Mouse (Mus musculus) left cerebral cortex, adult 2 months (tissue): ENCODE results near the gene Wdfy4. TPM values are rescaled to one million over a fixed set of nuclear protein-coding genes. Genes with fewer than 3 reads are reported as not detected.

Experiments used
- DNase-seq, 2 experiments: peaks; one replicate each; pipeline ENCODE4 v3.0.0; 2021 to 2022; ENCODE audit warnings: low spot score in 2 of 2, mixed read lengths in 1 of 2; ENCODE audit errors: extremely low spot score in 1 of 2
- H3K27ac ChIP-seq: fragments of 200-600 bp; 2 replicates; pipeline ENCODE4 v1.8.1; 2022
- H3K4me3 ChIP-seq: fragments of 200-600 bp; 2 replicates; pipeline ENCODE4 v1.8.1; 2022
- CTCF ChIP-seq: fragments of 200-600 bp; IDR thresholded peaks from 2 replicates; pipeline ENCODE4 v1.8.1; 2022; ENCODE audit warnings: antibody characterized with exemption, mild to moderate bottlenecking, moderate library complexity
- intact Hi-C: fragments of 180-260 bp; cut with DNase I; formaldehyde crosslinking; loops from one replicate; pipeline ENCODE4 v1.15.1; 2025
- total RNA-seq, 2 experiments: library from RNA; stranded (reverse); gene quantifications; 2 replicates each; pipeline ENCODE4 v1.2.3; 2021

Wdfy4 gene
- total RNA-seq, 2 experiments from 2014 or later, result 2.8 to 3.2 TPM

DNA sequence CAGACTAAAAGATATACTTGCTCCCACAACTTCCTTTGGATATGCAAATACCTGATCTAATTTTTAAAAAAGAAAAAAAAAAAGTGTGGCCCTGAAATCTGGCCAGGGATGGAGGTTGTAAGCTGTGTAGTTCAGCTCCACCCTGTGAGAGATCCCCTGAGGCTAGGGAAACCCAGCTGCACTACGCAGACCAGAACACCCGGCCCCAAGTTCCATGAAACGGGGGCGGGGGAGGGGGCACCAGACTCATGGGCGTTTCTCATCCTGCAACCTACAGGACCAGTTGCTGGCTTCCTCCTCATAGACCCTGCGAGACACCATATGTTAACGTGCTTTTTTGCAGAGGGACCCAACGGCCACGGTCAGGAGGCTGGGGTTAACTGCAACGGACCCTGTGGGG, 3.9 kb upstream of the Wdfy4 start:
- no peak for TF ChIP-seq CTCF
- no peak for DNase-seq
- intact Hi-C loops, result no loop called here

DNA sequence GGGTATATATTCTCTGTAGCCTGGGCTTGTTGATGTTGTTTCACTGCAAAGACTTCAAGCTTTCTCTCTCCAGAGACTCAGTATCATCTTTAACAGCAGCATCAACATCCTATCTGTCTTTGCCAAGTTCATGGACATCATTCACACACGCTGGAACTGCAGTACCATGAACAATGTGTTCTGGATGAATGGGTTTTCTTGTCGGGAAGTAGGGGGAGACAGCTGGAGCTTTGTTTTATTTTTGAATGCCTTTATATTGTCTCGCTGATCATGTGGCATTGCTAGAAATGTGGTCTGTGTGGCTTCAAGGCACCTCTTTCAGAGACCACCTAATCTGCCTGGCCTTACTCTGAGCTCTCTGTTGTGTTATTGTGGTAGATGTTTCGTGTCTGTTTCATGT, 1.9 kb upstream of the Wdfy4 start:
- H3K27ac ChIP-seq, result no peak overlapping the region
- DNase-seq, result no peak
- intact Hi-C loops, result no loop called here
- no peak for TF ChIP-seq CTCF
- H3K4me3 ChIP-seq, result no peak overlapping the region

More for the DNA sequence above, 3.9 kb upstream of the Wdfy4 start:
- Histone ChIP-seq H3K27ac (no peak overlapping the region), H3K4me3 (no peak overlapping the region)

DNA sequence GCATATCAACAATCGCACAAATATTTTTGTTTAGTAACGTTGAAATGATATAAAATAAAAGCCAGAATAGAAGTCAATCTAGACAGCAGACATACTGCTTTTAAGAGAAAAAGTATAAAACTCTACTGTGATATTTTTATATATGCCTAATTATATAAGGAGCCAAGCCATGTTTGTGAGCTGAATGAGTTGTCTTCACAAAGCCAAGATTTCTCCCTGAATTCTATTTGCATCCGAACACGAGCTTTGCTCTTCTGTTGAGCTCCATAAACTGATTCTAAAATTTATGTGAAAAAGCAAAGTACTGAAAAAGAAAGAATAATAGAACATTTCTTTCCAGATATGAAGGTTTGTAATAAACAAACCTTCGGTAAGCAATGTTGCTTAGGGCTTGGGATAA, 5.2 kb downstream of the Wdfy4 start:
- no peak overlapping the region for H3K4me3 ChIP-seq
- intact Hi-C loops, result no loop called here
- DNase-seq, result no peak

DNA sequence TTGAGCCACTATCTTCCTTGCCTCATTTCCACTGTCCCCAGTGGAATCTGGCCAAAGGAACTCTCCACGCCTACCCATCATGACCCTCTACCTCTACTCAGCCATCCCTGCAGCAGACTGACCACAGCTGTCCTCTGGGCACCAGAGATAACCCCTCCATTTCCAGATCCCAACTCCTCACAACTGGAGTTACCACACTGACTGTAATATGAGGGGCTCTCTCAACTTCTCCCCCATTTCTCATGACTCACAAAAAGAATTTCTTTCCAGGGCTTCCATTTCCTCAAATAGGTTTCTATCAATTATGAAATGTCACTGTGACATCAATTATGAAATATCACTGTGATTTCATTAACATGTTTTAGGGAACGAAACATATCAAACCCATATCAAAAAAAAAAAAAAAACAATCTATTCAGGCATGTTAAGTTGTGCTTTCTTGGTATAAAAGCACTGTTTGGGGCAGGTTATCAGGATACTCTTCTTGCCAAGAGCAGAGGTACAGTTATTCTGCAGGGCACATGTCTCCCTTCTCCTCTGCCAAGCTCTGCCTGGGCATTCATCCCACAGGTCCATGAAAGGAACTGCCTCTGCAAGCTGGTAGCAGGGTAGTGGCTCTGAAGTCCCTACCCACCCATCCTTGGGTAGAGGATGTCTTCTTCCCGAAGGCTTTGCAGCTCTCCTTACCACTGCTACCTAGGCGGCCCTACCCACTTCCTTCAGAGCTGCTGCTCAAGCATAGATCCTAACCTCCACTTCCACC, 10.1 kb downstream of the Wdfy4 start:
- Histone ChIP-seq H3K4me3 (no peak overlapping the region), H3K27ac (no peak overlapping the region)
- intact Hi-C loops, result no loop called here
- TF ChIP-seq CTCF, result no peak
- no peak for DNase-seq

More for the DNA sequence above, 5.2 kb downstream of the Wdfy4 start:
- TF ChIP-seq CTCF, result no peak
- peak overlapping the region; percentile 75 for H3K27ac ChIP-seq

DNA sequence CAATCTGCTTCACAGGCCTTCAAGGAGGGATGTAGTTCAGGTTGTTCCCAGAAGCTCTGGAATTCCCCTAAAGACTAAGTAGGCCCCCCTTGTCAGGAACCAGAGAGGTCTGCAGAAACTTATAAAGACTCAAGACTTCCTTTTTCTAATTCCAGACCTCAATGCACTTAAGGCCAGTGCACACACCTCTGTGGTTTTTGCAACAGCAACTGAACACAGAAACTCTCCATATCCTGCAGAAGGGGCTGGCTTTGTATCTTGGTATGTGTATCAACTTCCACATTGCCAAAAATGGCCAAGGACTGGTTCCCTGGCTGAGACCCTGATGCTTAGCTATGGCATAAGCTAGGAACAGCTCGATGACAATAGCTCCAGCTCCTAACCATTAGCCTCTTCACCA, 13.4 kb downstream of the Wdfy4 start:
- TF ChIP-seq CTCF, result no peak
- intact Hi-C loops, result no loop called here
- Histone ChIP-seq H3K27ac (no peak overlapping the region), H3K4me3 (no peak overlapping the region)
- DNase-seq, result no peak

DNA sequence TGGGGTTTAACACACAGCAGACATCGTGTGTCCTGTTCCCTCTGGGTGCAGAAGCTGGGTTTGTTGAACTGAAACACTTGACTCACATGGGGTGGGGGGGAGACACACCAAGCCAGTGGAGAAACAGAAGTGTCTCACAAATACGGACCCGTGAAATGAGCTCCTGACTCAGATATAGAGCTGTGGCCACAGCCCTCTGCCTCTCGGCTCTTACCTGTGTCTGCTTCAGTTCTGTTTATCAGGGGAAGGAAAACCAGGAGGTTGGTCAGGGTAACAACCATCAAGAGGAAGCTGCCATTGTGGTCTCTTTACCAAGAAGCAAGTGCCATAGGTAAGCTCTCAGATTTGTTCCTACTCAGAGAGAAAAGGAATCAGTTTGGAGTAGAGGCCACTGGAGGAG, 16.6 kb downstream of the Wdfy4 start:
- H3K4me3 ChIP-seq, result no peak overlapping the region
- intact Hi-C loops, result no loop called here
- H3K27ac ChIP-seq, result no peak overlapping the region
- no peak for DNase-seq
- TF ChIP-seq CTCF, result no peak

DNA sequence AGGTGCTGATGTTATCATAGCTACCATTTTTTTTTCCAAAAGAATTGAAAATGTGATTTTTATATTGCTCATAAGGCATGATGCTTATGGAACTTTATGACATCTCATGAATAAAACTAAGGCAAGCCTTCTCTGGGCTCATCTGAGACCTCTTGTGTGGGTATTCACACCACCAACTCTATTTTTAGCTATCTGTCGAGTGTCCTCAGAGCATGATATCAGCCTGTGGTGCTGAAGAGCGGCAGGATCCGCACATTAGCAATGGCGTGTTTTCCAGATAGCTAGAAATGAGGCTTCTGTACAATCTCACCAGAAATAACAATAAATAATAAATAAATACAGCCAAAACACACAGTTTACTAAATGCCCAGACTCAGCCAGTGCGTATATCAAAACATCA, 23.1 kb downstream of the Wdfy4 start:
- intact Hi-C loops, result no loop called here
- Histone ChIP-seq H3K27ac (no peak overlapping the region), H3K4me3 (no peak overlapping the region)
- no peak for TF ChIP-seq CTCF
- DNase-seq, result no peak

DNA sequence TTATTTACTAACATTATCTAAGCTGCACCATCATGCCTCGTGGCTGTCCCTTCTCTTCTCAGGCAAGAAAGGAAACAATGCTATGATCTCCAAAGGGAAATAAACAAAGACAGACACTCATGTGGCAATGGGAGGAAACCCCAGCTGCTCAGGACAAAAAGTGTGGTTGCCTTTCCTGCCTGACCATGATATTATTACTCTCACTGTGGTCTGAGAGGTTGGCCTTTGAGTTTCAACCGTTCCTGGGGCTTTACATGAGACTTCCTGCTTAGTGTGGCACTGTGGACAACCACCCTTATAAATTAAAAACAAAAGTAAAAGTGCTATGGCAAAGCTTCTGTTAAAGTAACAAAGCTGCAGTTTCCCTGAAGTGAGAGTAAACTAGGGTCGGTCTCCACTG, 27.0 kb downstream of the Wdfy4 start:
- H3K27ac ChIP-seq, result no peak overlapping the region
- H3K4me3 ChIP-seq, result no peak overlapping the region
- no peak for TF ChIP-seq CTCF
- no peak for DNase-seq
- intact Hi-C loops, result no loop called here

DNA sequence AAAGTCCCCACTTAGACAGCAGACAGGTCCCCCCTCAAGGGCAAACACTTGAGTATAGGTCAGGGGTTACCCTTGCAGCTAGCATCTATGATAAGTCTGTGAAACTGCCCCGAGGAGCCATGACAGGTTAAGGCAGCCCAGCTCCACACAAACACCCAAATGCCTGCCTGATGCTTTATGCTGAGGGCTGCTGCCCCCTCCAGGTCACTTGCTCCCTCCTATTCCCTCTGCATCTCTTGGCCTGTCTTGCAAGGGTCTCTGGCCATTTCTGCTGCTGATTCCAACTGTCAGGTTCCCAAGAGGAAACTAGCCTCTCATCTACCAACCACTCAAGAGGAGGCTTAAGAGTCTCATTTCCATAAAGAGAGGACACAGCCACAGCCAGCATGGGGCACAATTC, 32.4 kb downstream of the Wdfy4 start:
- peak; percentile 59 for TF ChIP-seq CTCF
- Histone ChIP-seq H3K4me3 (no peak overlapping the region), H3K27ac (no peak overlapping the region)
- peak in 1 of 2 experiments; percentile 14 for DNase-seq
- intact Hi-C loops, result no loop called here

DNA sequence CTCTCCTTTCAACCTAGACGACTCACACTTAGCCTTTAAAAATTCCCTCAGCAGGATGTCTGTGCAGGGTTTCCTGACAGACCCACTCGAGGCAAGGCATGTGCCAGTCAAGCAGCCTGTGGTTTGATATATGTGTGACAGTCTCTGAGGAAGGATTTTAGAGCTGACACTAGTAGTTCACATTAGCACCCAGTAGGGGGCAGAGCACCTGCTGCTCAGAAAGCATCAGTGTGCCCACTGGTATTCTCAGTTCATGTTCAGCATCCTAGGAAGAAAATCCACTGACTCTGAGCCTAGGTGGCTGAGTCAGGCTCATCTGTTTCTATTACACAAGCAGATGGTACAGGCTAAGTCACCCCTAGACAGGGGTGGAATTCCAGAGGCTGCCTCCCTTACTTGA, 39.0 kb downstream of the Wdfy4 start:
- H3K27ac ChIP-seq, result no peak overlapping the region
- peak; percentile 67 for TF ChIP-seq CTCF
- DNase-seq, result peak; percentile 12 to 22
- no peak overlapping the region for H3K4me3 ChIP-seq
- intact Hi-C loops, result loop anchor here (5.0 kb wide), 1 partner anchor 61 kb away; no protein-coding TSS in a partner anchor

DNA sequence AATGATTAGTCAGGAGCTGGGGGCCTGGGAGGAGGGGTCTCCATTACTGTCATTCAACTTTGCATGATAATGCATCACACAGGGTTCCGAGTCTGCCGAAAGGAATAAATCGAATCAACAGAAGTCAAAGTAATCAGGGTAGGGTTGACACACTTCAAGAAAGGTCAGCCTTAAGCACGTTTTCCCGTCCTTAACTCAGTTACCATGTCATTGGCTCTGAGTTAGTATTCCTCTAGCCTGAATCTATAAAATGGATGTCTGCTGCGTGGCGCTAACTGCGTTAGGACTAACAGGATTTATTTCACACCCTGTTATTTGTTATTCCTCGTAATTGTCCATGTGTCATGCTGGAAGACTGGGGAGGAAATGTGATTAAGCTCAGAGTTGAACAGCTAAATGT, 48.5 kb downstream of the Wdfy4 start:
- H3K4me3 ChIP-seq, result no peak overlapping the region
- no peak for TF ChIP-seq CTCF
- DNase-seq, result no peak
- H3K27ac ChIP-seq, result no peak overlapping the region
- intact Hi-C loops, result no loop called here

DNA sequence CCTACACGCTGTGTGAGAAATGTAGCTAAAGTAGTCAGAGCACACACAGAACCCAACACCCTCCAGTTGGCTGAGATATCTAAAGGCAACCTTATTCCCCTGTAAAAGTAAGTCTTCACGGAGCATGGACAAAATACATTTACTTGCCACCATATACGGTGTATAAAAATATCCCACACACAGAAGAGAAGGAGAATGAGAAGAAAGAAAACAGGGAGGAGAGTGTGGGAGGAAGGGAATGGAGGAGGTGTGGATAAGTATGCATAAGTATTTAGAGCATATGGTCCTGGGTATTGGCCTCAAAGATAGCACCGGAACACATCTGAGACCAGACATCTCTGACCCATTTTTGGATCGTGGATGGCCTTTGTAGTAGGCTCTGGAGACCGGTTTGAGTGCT, 50.1 kb downstream of the Wdfy4 start:
- H3K27ac ChIP-seq, result no peak overlapping the region
- DNase-seq, result no peak
- intact Hi-C loops, result no loop called here
- H3K4me3 ChIP-seq, result no peak overlapping the region
- no peak for TF ChIP-seq CTCF
